Mouse (Mus musculus) thymus, postnatal 25 days (tissue): ENCODE results near the gene Gpr25.
A peak's percentile ranks its signal among the peaks of the same experiment; 100 is the strongest.

ENCODE experiments used
- DNase-seq: peaks from one replicate; pipeline ENCODE4 v3.0.0; 2022

The Gpr25 gene

GRCm38 (mm10) chr1:136260635-136261238 is at the start of gene Gpr25:
TSS of gene Gpr25 (minus strand) at chr1:136260873.
- no peak for DNase-seq

GRCm38 (mm10) chr1:136309193-136309592 is 48.5 kb upstream of the Gpr25 start:
- DNase-seq, result no peak

- peak; percentile 23 for DNase-seq
Observed at GRCm38 (mm10) chr1:136306424-136306823, 45.8 kb upstream of the Gpr25 start.

GRCm38 (mm10) chr1:136293961-136294360 is 33.3 kb upstream of the Gpr25 start:
- DNase-seq, result no peak

GRCm38 (mm10) chr1:136289803-136290202 is 29.1 kb upstream of the Gpr25 start:
- no peak for DNase-seq

GRCm38 (mm10) chr1:136277366-136277765 is 16.7 kb upstream of the Gpr25 start:
- DNase-seq, result no peak

- DNase-seq, result no peak
Observed at GRCm38 (mm10) chr1:136268224-136268623, 7.6 kb upstream of the Gpr25 start.

- no peak for DNase-seq
Observed at GRCm38 (mm10) chr1:136266127-136266526, 5.5 kb upstream of the Gpr25 start.

GRCm38 (mm10) chr1:136263355-136263754 is 2.7 kb upstream of the Gpr25 start:
- DNase-seq, result no peak

GRCm38 (mm10) chr1:136259893-136260634 is 609 bp downstream of the Gpr25 start:
- peak; percentile 35 for DNase-seq

- no peak for DNase-seq
Observed at GRCm38 (mm10) chr1:136259543-136259892, 1.2 kb downstream of the Gpr25 start.

GRCm38 (mm10) chr1:136258495-136258894 is 2.2 kb downstream of the Gpr25 start:
- DNase-seq, result peak; percentile 60

GRCm38 (mm10) chr1:136255657-136256056 is 5.0 kb downstream of the Gpr25 start:
- peak; percentile 46 for DNase-seq

- DNase-seq, result no peak
Observed at GRCm38 (mm10) chr1:136255174-136255573, 5.5 kb downstream of the Gpr25 start.

- DNase-seq, result no peak
Observed at GRCm38 (mm10) chr1:136254503-136255065, 6.1 kb downstream of the Gpr25 start.

- peak; percentile 57 for DNase-seq
Observed at GRCm38 (mm10) chr1:136253472-136253871, 7.2 kb downstream of the Gpr25 start.

GRCm38 (mm10) chr1:136249662-136250061 is 11.0 kb downstream of the Gpr25 start:
- no peak for DNase-seq

GRCm38 (mm10) chr1:136247393-136247792 is 13.3 kb downstream of the Gpr25 start:
- DNase-seq, result peak; percentile 30

GRCm38 (mm10) chr1:136244469-136244868 is 16.2 kb downstream of the Gpr25 start:
- DNase-seq, result no peak

GRCm38 (mm10) chr1:136241801-136242200 is 18.9 kb downstream of the Gpr25 start:
- DNase-seq, result no peak

GRCm38 (mm10) chr1:136238495-136238894 is 22.2 kb downstream of the Gpr25 start:
- DNase-seq, result no peak

- DNase-seq, result no peak
Observed at GRCm38 (mm10) chr1:136234595-136235092, 26.0 kb downstream of the Gpr25 start.

- peak; percentile 52 for DNase-seq
Observed at GRCm38 (mm10) chr1:136233892-136234594, 26.6 kb downstream of the Gpr25 start, which contains the start of gene Inava. TSS of gene Inava (minus strand) at chr1:136234264.
